Mouse (Mus musculus) megakaryocyte, embryonic 14.5 days (primary cell): ENCODE data around the gene Rufy4.

ENCODE experiments used
- FLI1 ChIP-seq: IDR thresholded peaks from 2 replicates; pipeline ENCODE4 v1.6.1; 2012; ENCODE audit warnings: low read length, inconsistent platforms, mixed read lengths
- GATA1 ChIP-seq: IDR thresholded peaks from 3 replicates; pipeline ENCODE4 v1.6.1; 2012; ENCODE audit warnings: mixed read lengths, low read length, inconsistent platforms, borderline replicate concordance

DNA sequence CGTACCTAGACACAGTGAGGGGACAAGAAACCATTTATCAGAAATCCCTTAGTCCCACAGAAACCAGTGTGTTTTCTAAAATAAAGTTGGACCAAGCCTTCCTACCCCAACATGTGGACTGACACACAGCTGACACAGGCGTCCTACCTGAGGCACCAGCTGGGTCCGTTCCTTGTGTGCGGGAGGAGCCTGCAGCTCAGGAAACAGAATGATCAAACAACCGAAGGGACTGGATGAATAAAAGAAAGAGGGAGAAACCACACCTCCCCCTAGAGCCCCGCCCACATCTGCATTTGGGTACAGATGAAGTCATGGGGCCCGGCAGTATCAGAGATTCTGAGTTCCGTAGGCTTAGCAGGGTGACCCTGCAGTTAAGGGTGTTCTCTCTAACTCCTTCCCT lies 69.1 kb downstream of the Rufy4 start, which contains the start of gene Cxcr1:
- TF ChIP-seq GATA1 = no peak
- no peak for TF ChIP-seq FLI1
